Mouse (Mus musculus) MEL (cell line): ENCODE results near the gene Wdsub1.

Experiments
- EP300 ChIP-seq, 2 experiments: IDR thresholded peaks; 2 replicates each; pipeline ENCODE4 v1.6.1; 2011; ENCODE audit warnings: improper control_type of control experiment in 2 of 2, low read length in 2 of 2, low read depth in 1 of 2, mild to moderate bottlenecking in 1 of 2
- POLR2A ChIP-seq, 2 experiments: IDR thresholded peaks; 2 replicates each; pipeline ENCODE4 v1.6.1; 2011 to 2012; ENCODE audit warnings: low read length in 2 of 2, mild to moderate bottlenecking in 2 of 2, control low read depth in 1 of 2, improper control_type of control experiment in 1 of 2, low read depth in 1 of 2, moderate library complexity in 1 of 2; ENCODE audit not compliant: control insufficient read depth in 1 of 2, insufficient read depth in 1 of 2, poor library complexity in 1 of 2
- USF1 ChIP-seq: IDR thresholded peaks from 2 replicates; pipeline ENCODE4 v1.6.1; 2014; ENCODE audit warnings: low read depth, mild to moderate bottlenecking, inconsistent platforms, low read length, improper control_type of control experiment, moderate library complexity
- ZMIZ1 ChIP-seq: IDR thresholded peaks from 2 replicates; pipeline ENCODE4 v1.6.1; 2012; ENCODE audit warnings: low read depth, mild to moderate bottlenecking, inconsistent platforms, low read length, improper control_type of control experiment, moderate library complexity

DNA sequence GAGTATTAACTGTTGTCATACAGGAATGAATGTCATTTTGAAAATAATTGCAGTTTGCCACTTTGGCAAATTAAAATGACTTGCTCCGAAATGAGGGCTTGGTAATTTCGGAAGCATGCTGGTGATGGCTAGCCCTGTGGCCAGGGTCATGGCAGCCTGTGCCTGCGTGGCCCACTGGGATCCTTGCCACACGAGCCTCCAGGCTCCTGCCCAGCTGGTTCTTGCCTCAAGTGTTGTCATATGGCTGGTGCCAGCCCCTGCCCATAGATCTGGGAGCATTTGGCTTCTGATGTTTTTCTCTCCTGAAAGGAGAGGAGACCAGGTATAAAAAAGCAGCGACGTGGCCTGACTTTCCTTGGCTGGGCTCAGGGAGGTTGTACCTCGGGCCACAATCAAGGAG, 72.4 kb downstream of the Wdsub1 start:
- no peak for TF ChIP-seq EP300 (IDR thresholded peaks at IDR 0.05; ENCODE audit: low read depth in 1 of 2, low read length in 2 of 2)
- TF ChIP-seq USF1, result no peak
- no peak for TF ChIP-seq ZMIZ1
- no peak for TF ChIP-seq POLR2A (IDR thresholded peaks at IDR 0.05; ENCODE audit: control insufficient read depth in 1 of 2, insufficient read depth in 1 of 2, low read depth in 1 of 2, low read length in 2 of 2, poor library complexity in 1 of 2)
